Mouse (Mus musculus) midbrain, embryonic 12.5 days (tissue): Measurements from ENCODE around the gene Pla2g4a. TPM values are rescaled to one million over a fixed set of nuclear protein-coding genes. Genes with fewer than 3 reads are reported as not detected.

Experiments used
- ATAC-seq: fragments of 200-750 bp; cut with Nextera tagmentation; 2 replicates; pipeline ENCODE4 v1.8.0; 2017; ENCODE audit warnings: low read depth, moderate TSS enrichment, moderate library complexity; ENCODE audit not compliant: low FRiP score
- H3K27ac ChIP-seq: fragments of 300-500 bp; sonication (generic); replicated peaks from 2 replicates; pipeline ENCODE4 v1.5.1; 2016; ENCODE audit warnings: mild to moderate bottlenecking
- H3K27me3 ChIP-seq: fragments of 300-500 bp; sonication (generic); 2 replicates; pipeline ENCODE4 v1.6.1; 2016; ENCODE audit warnings: mild to moderate bottlenecking
- H3K36me3 ChIP-seq: fragments of 300-500 bp; sonication (generic); 2 replicates; pipeline ENCODE4 v1.6.1; 2016
- H3K4me1 ChIP-seq: fragments of 300-500 bp; sonication (generic); 2 replicates; pipeline ENCODE4 v1.6.1; 2016
- H3K4me2 ChIP-seq: fragments of 300-500 bp; sonication (generic); replicated peaks from 2 replicates; pipeline ENCODE4 v1.6.1; 2016; ENCODE audit warnings: mild to moderate bottlenecking, moderate library complexity
- H3K4me3 ChIP-seq: fragments of 300-500 bp; sonication (generic); 2 replicates; pipeline ENCODE4 v1.5.1; 2016; ENCODE audit warnings: mild to moderate bottlenecking
- H3K9ac ChIP-seq: fragments of 300-500 bp; sonication (generic); replicated peaks from 2 replicates; pipeline ENCODE4 v1.6.1; 2016; ENCODE audit warnings: mild to moderate bottlenecking, moderate library complexity
- H3K9me3 ChIP-seq: fragments of 300-500 bp; sonication (generic); 2 replicates; pipeline ENCODE4 v1.6.1; 2016; ENCODE audit warnings: mild to moderate bottlenecking
- WGBS: fragments of 180-500 bp; shearing (Covaris S2); methylation state at CpG from one replicate; pipeline ENCODE4 v1.1.7; 2016; 5-methylcytosine and 5-hydroxymethylcytosine counted together
- polyA plus RNA-seq: library from polyadenylated mRNA; unstranded; fragments of >200 nt; fragmentation: Nextera tagmentation; extraction: Ambion mirVana; gene quantifications from 2 replicates; pipeline ENCODE4 v1.2.1, GENCODE M21; 2016

The Pla2g4a gene
- polyA plus RNA-seq: 3.0 and 3.8 TPM in 2 replicates

DNA sequence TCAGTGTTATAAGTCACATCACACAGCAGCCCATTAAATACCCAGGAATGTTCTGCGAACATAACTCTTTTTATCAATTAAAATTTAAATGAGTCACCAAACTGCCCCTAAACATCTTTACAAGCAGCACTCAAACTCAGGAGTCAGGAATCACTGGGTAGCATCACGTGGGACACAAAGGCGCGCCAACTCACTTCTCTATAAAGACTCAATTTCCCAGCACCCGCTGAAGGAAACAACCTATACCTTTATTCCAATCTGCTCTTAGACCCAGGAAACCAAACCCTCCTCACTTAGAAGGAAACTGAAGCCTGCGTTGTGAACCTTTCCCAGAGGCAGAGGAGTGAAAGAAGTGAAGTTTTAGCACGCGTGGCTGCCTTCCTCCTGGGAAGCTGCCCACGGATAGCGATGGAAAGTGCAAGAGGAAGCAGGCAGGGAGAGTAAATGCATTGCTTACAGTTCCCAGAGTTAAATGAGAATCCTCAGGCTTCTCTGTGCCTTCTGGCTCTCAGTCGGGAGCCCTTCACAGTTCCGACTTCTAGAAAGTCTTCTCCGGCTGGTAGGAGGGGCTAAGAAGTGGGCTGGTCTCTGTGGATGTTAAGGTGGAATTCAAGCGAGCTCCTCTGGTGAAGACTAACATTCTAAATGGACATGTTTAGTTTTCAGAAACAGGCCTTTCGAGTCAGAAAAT lies at the start of gene Pla2g4a:
Pla2g4a (minus strand) TSS at position 557 of the 691 bp plus-strand sequence.
- peak within 1 kb of the TSS; percentile 20 for H3K4me3 ChIP-seq

DNA sequence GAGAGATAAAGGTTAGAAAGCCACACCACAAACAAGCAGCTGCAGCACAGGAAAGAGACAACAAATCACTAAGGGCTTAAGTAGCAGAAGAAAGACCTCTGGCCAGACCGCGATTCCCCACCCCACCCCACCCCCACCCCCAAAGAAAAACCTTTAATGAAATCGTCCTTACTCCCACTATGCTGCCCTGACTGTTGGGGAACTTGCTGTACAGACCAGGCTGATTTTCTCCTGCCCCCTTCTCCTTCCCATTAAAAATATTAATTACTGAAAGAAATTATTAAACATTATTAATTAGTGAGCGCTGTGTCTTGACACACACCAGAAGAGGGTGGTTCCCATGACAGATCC lies 49.5 kb upstream of the Pla2g4a start:
- peak; percentile 54 for ATAC-seq
- H3K4me1 ChIP-seq: no peaks in the 10 kb centered on the region
- H3K36me3 ChIP-seq: no peaks in the 10 kb centered on the region
- no peaks in the 10 kb centered on the region for H3K9me3 ChIP-seq
- no peaks in the 10 kb centered on the region for H3K27me3 ChIP-seq
- WGBS: 48% methylated on average over 4 of the region's 4 CpGs
- peak overlapping the region; percentile 39; the same call in 1 of the 2 replicates for H3K27ac ChIP-seq
- H3K4me3 ChIP-seq: no peak overlapping the region
- H3K9ac ChIP-seq: no peak overlapping the region
- H3K4me2 ChIP-seq: no peak overlapping the region

More for the DNA sequence above, at the start of gene Pla2g4a:
- Histone ChIP-seq H3K27ac (no peak within 1 kb of the TSS), H3K9ac (no peak within 1 kb of the TSS), H3K9me3 (no peaks in the 10 kb centered on the region), H3K4me1 (0 out of 2 replicates have a peak, but pooled peaks cover 4% of the 10 kb centered on the region), H3K36me3 (no peaks in the 10 kb centered on the region), H3K27me3 (no peaks in the 10 kb centered on the region), H3K4me2 (peak within 1 kb of the TSS; percentile 47)
- 26% methylated on average over 15 of the region's 15 CpGs for WGBS
- ATAC-seq: no peak

DNA sequence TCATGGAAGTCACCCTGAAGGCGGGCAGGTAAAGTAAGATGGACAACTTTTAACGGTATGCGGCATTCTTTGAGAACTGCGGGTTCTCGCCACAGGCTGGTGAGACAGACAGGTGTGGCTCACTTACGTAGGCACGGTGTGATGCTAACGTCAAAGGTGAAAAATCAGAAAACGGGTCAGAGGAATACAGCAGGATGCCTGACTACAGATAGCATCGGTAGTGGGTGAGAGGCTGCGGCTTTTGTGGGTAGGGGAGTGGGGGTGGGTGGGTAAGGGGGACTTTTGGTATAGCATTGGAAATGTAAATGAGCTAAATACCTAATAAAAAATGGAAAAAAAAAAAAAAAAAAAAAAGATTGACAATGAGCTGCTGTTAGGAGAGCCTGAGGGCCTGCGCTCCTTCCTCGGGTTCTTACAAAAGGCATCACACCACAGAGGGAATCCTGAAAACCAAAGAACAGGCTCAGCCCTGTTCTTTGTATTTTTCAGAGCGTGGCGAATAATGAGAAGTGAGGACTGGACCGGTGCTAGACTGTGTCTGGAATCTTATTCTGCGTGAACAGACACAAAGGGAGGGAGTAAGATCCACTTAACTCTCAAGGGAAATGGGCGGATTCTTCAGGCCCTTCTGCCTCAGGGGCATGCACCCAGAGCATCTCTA lies 49.0 kb upstream of the Pla2g4a start:
- H3K4me3 ChIP-seq: no peak overlapping the region
- H3K4me2 ChIP-seq: no peak overlapping the region
- no peaks in the 10 kb centered on the region for H3K27me3 ChIP-seq
- no peaks in the 10 kb centered on the region for H3K4me1 ChIP-seq
- peak overlapping the region; percentile 39; the same call in 1 of the 2 replicates for H3K27ac ChIP-seq
- H3K9ac ChIP-seq: no peak overlapping the region
- no peaks in the 10 kb centered on the region for H3K9me3 ChIP-seq
- no peaks in the 10 kb centered on the region for H3K36me3 ChIP-seq
- WGBS: 63% methylated on average over 18 of the region's 18 CpGs
- peak; percentile 90 for ATAC-seq

GRCm38 (mm10) chr1:150009134-150009533 lies 48.0 kb upstream of the Pla2g4a start:
- WGBS: 91% methylated on average over 9 of the region's 9 CpGs
- Histone ChIP-seq H3K27me3 (no peaks in the 10 kb centered on the region), H3K9ac (no peak overlapping the region), H3K9me3 (no peaks in the 10 kb centered on the region), H3K36me3 (no peaks in the 10 kb centered on the region), H3K4me2 (no peak overlapping the region), H3K4me1 (no peaks in the 10 kb centered on the region), H3K4me3 (no peak overlapping the region), H3K27ac (no peak overlapping the region)
- ATAC-seq: no peak

DNA sequence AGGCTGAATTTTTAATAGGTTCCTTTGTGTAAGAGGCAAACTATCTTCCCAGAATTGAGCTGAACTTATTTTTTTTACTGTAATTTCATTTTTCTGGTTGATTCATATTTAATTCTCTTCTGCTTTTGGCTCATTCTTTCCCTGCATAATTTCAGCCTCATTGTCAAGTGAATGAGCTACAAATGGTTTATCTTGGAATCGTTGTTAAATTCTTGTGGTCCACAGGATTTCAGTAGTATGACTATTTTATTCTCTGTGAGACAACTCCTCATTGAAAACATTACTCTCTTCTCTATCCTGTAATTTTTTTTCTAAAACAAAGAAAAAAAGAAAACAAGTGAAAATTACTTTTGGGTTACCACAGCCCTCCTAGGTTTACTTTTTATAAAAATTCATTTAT lies 14.5 kb upstream of the Pla2g4a start:
- Histone ChIP-seq H3K27me3 (no peaks in the 10 kb centered on the region), H3K27ac (no peak overlapping the region), H3K36me3 (no peaks in the 10 kb centered on the region), H3K4me3 (no peak overlapping the region), H3K9ac (no peak overlapping the region), H3K9me3 (no peaks in the 10 kb centered on the region), H3K4me2 (no peak overlapping the region), H3K4me1 (no peaks in the 10 kb centered on the region)
- no peak for ATAC-seq
- 82% methylated on average over 1 of the region's 1 CpGs for WGBS

GRCm38 (mm10) chr1:149965826-149966225 lies 4.7 kb upstream of the Pla2g4a start:
- 79% methylated on average over 1 of the region's 1 CpGs for WGBS
- Histone ChIP-seq H3K4me3 (no peak overlapping the region), H3K9me3 (no peaks in the 10 kb centered on the region), H3K4me1 (0 out of 2 replicates have a peak, but pooled peaks cover 3% of the 10 kb centered on the region), H3K36me3 (no peaks in the 10 kb centered on the region), H3K9ac (no peak overlapping the region), H3K4me2 (no peak overlapping the region), H3K27me3 (no peaks in the 10 kb centered on the region), H3K27ac (no peak overlapping the region)
- ATAC-seq: no peak

DNA sequence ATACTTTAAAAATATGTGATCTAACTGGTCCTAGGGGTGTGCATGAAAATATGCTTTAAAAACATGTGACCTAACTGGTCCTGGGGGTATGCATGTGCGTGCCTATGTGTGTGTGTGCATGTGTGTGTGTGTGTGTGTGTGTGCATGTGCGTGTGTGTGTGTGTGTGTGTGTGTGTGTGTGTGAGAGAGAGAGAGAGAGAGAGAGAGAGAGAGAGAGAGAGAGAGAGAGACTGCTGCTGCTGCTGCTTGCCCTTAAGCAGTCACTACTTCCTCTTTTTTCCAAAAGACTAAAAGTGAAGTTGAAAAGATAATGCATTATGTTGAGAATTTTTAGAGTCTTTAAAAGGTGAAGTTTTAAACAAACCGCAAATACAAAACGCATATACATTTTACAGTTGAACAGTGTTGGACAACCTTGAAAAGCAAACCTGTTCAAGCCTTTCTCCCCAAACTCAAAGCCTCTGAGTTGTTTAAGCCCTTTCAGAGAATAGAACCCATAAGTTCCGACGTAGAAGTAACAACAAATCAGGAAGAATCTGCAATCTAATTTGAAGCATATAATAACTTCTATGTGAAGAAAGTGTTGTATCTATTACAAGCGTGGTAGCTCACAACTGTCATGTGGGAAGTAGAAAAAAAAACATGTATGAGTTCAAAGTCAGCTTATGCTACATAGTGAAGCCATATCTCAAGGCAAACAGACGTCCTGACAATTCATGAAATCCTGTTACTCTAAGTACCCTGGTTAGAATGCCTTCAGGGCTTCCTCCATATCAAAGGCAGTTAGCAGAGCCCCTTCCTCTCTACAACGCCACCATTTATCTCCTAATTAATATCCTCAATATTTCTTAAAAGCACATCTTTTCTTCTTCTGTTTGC lies 574 bp upstream of the Pla2g4a start:
- Histone ChIP-seq H3K9ac (no peak overlapping the region), H3K27me3 (no peaks in the 10 kb centered on the region), H3K9me3 (no peaks in the 10 kb centered on the region), H3K36me3 (no peaks in the 10 kb centered on the region), H3K4me2 (no peak overlapping the region; the same call in 1 of the 2 replicates), H3K27ac (no peak overlapping the region), H3K4me1 (0 out of 2 replicates have a peak, but pooled peaks cover 4% of the 10 kb centered on the region), H3K4me3 (no peak overlapping the region)
- ATAC-seq: no peak
- 80% methylated on average over 9 of the region's 9 CpGs for WGBS

DNA sequence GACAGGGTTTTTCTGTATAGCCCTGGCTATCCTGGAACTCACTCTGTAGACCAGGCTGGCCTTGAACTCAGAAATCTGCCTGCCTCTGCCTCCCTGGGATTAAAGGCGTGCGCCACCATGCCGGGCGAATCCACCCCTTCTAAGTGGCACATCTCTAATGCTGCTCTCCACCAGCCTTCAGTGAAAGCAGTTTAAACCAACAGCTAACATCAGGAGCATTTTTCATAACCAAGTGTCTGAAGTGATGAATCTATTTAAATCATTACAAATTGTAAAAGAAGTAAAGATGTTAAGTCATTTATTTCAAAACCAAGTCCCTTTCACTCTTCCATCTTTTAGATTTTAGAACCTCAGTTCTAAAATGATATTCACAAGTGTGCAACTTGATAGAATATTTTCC lies 839 bp downstream of the Pla2g4a start:
- Histone ChIP-seq H3K4me2 (no peak overlapping the region), H3K36me3 (no peaks in the 10 kb centered on the region), H3K27me3 (no peaks in the 10 kb centered on the region), H3K27ac (no peak overlapping the region), H3K9ac (no peak overlapping the region), H3K9me3 (no peaks in the 10 kb centered on the region), H3K4me3 (no peak overlapping the region), H3K4me1 (0 out of 2 replicates have a peak, but pooled peaks cover 4% of the 10 kb centered on the region)
- no peak for ATAC-seq
- 93% methylated on average over 4 of the region's 4 CpGs for WGBS

GRCm38 (mm10) chr1:149959069-149959468 lies 2.0 kb downstream of the Pla2g4a start:
- H3K9me3 ChIP-seq: no peaks in the 10 kb centered on the region
- WGBS: 84% methylated on average over 1 of the region's 1 CpGs
- H3K9ac ChIP-seq: no peak overlapping the region
- H3K27ac ChIP-seq: no peak overlapping the region
- no peak overlapping the region for H3K4me2 ChIP-seq
- no peaks in the 10 kb centered on the region for H3K36me3 ChIP-seq
- H3K27me3 ChIP-seq: no peaks in the 10 kb centered on the region
- H3K4me1 ChIP-seq: 0 out of 2 replicates have a peak, but pooled peaks cover 4% of the 10 kb centered on the region
- no peak for ATAC-seq
- H3K4me3 ChIP-seq: no peak overlapping the region

GRCm38 (mm10) chr1:149955482-149955881 lies 5.6 kb downstream of the Pla2g4a start:
- no peak overlapping the region for H3K4me2 ChIP-seq
- H3K9me3 ChIP-seq: no peaks in the 10 kb centered on the region
- WGBS: 89% methylated on average over 4 of the region's 4 CpGs
- no peak overlapping the region for H3K27ac ChIP-seq
- no peaks in the 10 kb centered on the region for H3K27me3 ChIP-seq
- no peak for ATAC-seq
- H3K4me3 ChIP-seq: no peak overlapping the region
- no peak overlapping the region for H3K9ac ChIP-seq
- H3K36me3 ChIP-seq: no peaks in the 10 kb centered on the region
- no peaks in the 10 kb centered on the region for H3K4me1 ChIP-seq

- no peak overlapping the region for H3K27ac ChIP-seq
- ATAC-seq: no peak
- no peaks in the 10 kb centered on the region for H3K27me3 ChIP-seq
- H3K36me3 ChIP-seq: no peaks in the 10 kb centered on the region
- 91% methylated on average over 6 of the region's 6 CpGs for WGBS
- no peak overlapping the region for H3K9ac ChIP-seq
- H3K4me3 ChIP-seq: no peak overlapping the region
- no peaks in the 10 kb centered on the region for H3K9me3 ChIP-seq
- H3K4me2 ChIP-seq: no peak overlapping the region
- no peaks in the 10 kb centered on the region for H3K4me1 ChIP-seq
Measured at GRCm38 (mm10) chr1:149954026-149954425, 7.1 kb downstream of the Pla2g4a start.

DNA sequence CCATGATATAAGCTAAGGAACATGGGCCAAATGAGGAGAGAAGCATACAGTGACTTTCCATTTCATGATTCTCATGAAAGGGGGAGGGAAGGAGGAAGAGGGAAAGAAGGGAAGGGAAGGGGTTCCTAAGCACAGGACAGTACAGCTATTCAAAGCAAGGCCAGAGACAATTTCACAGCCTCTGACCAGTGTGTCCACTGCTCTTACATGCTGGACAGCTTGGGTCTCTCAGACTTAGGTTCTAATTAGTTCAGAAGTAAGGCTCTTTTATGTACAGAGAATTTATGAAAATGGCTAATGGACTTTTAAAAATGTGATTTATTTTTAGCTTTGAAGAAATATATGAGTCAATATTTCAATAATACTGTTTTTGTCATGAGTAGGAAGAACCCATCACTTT lies 9.0 kb downstream of the Pla2g4a start:
- H3K9me3 ChIP-seq: no peaks in the 10 kb centered on the region
- no peaks in the 10 kb centered on the region for H3K36me3 ChIP-seq
- H3K4me2 ChIP-seq: no peak overlapping the region
- H3K9ac ChIP-seq: no peak overlapping the region
- H3K27ac ChIP-seq: no peak overlapping the region
- no peak overlapping the region for H3K4me3 ChIP-seq
- H3K4me1 ChIP-seq: no peaks in the 10 kb centered on the region
- H3K27me3 ChIP-seq: no peaks in the 10 kb centered on the region
- ATAC-seq: no peak
